17 mouse cellular contexts compared by ENCODE assay signal in the genomic region with DNA sequence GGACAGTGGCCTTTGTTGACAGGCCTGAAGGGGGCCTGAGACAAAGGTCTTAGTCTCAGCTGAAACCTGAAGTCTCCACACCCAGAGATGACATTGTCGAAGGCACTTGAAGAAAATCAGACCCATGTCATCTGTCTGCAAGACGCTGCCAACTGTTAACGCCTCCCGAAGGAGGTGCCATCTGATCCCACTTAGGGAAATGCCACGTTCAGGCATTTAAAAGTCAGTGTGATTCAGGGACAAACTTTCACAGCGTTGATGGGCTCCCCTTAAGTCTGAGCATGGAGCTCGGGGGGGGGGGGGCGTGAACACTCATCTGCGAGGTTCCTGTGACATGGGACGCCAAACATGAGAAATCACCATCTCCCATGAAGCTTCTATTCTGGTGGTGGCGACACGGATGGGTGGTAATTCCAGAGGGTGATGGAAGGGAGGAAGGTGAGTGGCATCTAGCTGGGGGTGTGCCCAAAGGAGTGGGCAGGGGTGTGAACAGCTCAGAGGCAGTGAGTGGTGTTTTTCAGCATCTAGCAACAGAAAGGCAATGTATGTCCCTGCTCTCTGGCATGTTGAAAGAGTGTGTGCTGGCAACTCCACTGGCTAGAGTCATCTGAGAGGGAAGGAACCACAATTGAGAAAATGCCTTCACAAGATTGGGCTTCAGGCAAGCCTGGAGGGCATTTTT.
A peak's percentile ranks its signal among the peaks of the same experiment; 100 is the strongest.
DNase-seq lines count a peak whose midpoint lies in the region; ATAC-seq and TF ChIP-seq lines count a peak whose summit lies in the region.
"Had no signal": no experiment of that assay in that cellular context is flagged by ENCODE, and none has a peak within 500 bp of the region (broad histone marks: within the 10 kb centered on the region; RNA-seq: fewer than 3 reads in every experiment).

No protein-coding gene starts in this region.

- H3K36me3 ChIP-seq in hindbrain, embryonic 13.5 days: no peaks in the 10 kb centered on the region
- no peaks in the 10 kb centered on the region for H3K36me3 ChIP-seq in hindbrain, postnatal 0 days (ENCODE audit: insufficient read depth, low read length)
- H3K36me3 ChIP-seq: embryonic facial prominence, embryonic 15.5 days; limb, embryonic 10.5 days; liver, embryonic 12.5 days; lung, embryonic 15.5 days; neural tube, embryonic 12.5 days had no signal

- H3K4me2 ChIP-seq in hindbrain, embryonic 13.5 days: no peak overlapping the region
- no peak overlapping the region for H3K4me2 ChIP-seq in hindbrain, postnatal 0 days (ENCODE audit: low read depth, low read length)
- H3K4me2 ChIP-seq: embryonic facial prominence, embryonic 15.5 days; liver, embryonic 12.5 days; lung, embryonic 15.5 days; neural tube, embryonic 12.5 days had no signal

- H3K27ac ChIP-seq in hindbrain, embryonic 13.5 days: no peak overlapping the region
- no peak overlapping the region for H3K27ac ChIP-seq in hindbrain, postnatal 0 days
- peak overlapping the region; percentile 34; the same call in 1 of the 2 replicates for H3K27ac ChIP-seq in cortical plate, adult 2 months (ENCODE audit: insufficient read depth, low read length)
- no peak overlapping the region for H3K27ac ChIP-seq in cerebellum, adult 2 months (ENCODE audit: insufficient read depth, low read length)
- H3K27ac ChIP-seq: embryonic facial prominence, embryonic 15.5 days; limb, embryonic 10.5 days; liver, embryonic 12.5 days; lung, embryonic 15.5 days; neural tube, embryonic 12.5 days had no signal

- peaks cover 24% of the 10 kb centered on the region for H3K4me1 ChIP-seq in hindbrain, embryonic 13.5 days (replicated peaks)
- no peaks in the 10 kb centered on the region for H3K4me1 ChIP-seq in hindbrain, postnatal 0 days (ENCODE audit: insufficient read depth, low read length)
- peaks cover 6% of the 10 kb centered on the region for H3K4me1 ChIP-seq in cortical plate, adult 2 months (ENCODE audit: control insufficient read depth, insufficient read depth, low read length)
- peaks cover 9% of the 10 kb centered on the region; the same call in 1 of the 2 replicates for H3K4me1 ChIP-seq in cerebellum, adult 2 months (ENCODE audit: control insufficient read depth, insufficient read depth, low read length)
- H3K4me1 ChIP-seq: embryonic facial prominence, embryonic 15.5 days; lung, embryonic 15.5 days had no signal

- H3K27me3 ChIP-seq in hindbrain, embryonic 13.5 days: peaks cover 12% of the 10 kb centered on the region
- H3K27me3 ChIP-seq in hindbrain, postnatal 0 days (ENCODE audit: insufficient read depth, low read length): no peaks in the 10 kb centered on the region
- no peaks in the 10 kb centered on the region for H3K27me3 ChIP-seq in cerebellum, adult 2 months (ENCODE audit: control insufficient read depth, insufficient read depth, low read length)
- H3K27me3 ChIP-seq: liver, embryonic 12.5 days; lung, embryonic 15.5 days; neural tube, embryonic 12.5 days had no signal

- H3K4me3 ChIP-seq in hindbrain, embryonic 13.5 days: no peak overlapping the region
- no peak overlapping the region for H3K4me3 ChIP-seq in hindbrain, postnatal 0 days (ENCODE audit: low read length)
- H3K4me3 ChIP-seq in cortical plate, adult 2 months (ENCODE audit: insufficient read depth, low read length): no peak overlapping the region
- H3K4me3 ChIP-seq in cerebellum, adult 2 months (replicated peaks; ENCODE audit: insufficient read depth, low read depth, low read length): no peak overlapping the region
- H3K4me3 ChIP-seq: embryonic facial prominence, embryonic 15.5 days; limb, embryonic 10.5 days; liver, embryonic 12.5 days; lung, embryonic 15.5 days; neural tube, embryonic 12.5 days had no signal

- H3K9ac ChIP-seq in hindbrain, embryonic 13.5 days: 0 out of 2 replicates have a peak overlapping the region, but pooled peaks have one; percentile 1
- no peak overlapping the region for H3K9ac ChIP-seq in hindbrain, postnatal 0 days (replicated peaks; ENCODE audit: low read length)
- H3K9ac ChIP-seq: embryonic facial prominence, embryonic 15.5 days; liver, embryonic 12.5 days; lung, embryonic 15.5 days; neural tube, embryonic 12.5 days had no signal

- DNase-seq in hindbrain, postnatal 0 days (ENCODE audit: low spot score): no peak
- DNase-seq in frontal cortex, postnatal 14 days (ENCODE audit: low spot score in 2 of 2): peak; percentile 21 to 43
- peak; percentile 55 to 72 for DNase-seq in right cerebral cortex, adult 2 months (ENCODE audit: low spot score in 2 of 2)
- no peak for DNase-seq in adrenal gland, adult 18-20 months (ENCODE audit: low spot score in 2 of 2)
- no peak for DNase-seq in T-cell, adult 2 months (ENCODE audit: low spot score)
- DNase-seq in cerebellum, adult 2 months: no peak
- DNase-seq: cerebellum, adult 18-20 months; kidney, postnatal 10 days; thymus, postnatal 25 days had no signal

- TF ChIP-seq POLR2A in cortical plate, adult 2 months (IDR thresholded peaks at IDR 0.05; ENCODE audit: extremely low read depth, insufficient read depth, low read length): no peak
- no peak for TF ChIP-seq POLR2A in cerebellum, adult 2 months (IDR thresholded peaks at IDR 0.05; ENCODE audit: borderline replicate concordance, insufficient read depth, low read length)

- 64% methylated on average over 12 of the region's 12 CpGs for WGBS in hindbrain, embryonic 13.5 days
- 64% methylated on average over 12 of the region's 12 CpGs for WGBS in hindbrain, postnatal 0 days
- WGBS in cerebellum, adult 2 months: 67% methylated on average over 12 of the region's 12 CpGs

- H3K9me3 ChIP-seq in hindbrain, embryonic 13.5 days: no peaks in the 10 kb centered on the region
- no peaks in the 10 kb centered on the region for H3K9me3 ChIP-seq in hindbrain, postnatal 0 days (ENCODE audit: low read length)
- H3K9me3 ChIP-seq: embryonic facial prominence, embryonic 15.5 days; limb, embryonic 10.5 days; liver, embryonic 12.5 days; lung, embryonic 15.5 days; neural tube, embryonic 12.5 days had no signal

- TF ChIP-seq CTCF in hindbrain, postnatal 0 days (IDR thresholded peaks at IDR 0.05; ENCODE audit: low read depth): no peak
- no peak for TF ChIP-seq CTCF in cortical plate, adult 2 months (IDR thresholded peaks at IDR 0.05; ENCODE audit: extremely low read depth, insufficient read depth, low read length)
- no peak for TF ChIP-seq CTCF in cerebellum, adult 2 months (IDR thresholded peaks at IDR 0.05; ENCODE audit: borderline replicate concordance, insufficient read depth, low read depth, low read length)

- no peak for ATAC-seq in hindbrain, embryonic 13.5 days (ENCODE audit: low FRiP score)
- ATAC-seq in hindbrain, postnatal 0 days: no peak
- ATAC-seq: intestine, embryonic 16.5 days; liver, embryonic 12.5 days had no signal

Comparison
In these comparisons a context has a peak if more than half of its experiments do, and no peak if none do; other contexts are left out.
1. DNase-seq: peak in frontal cortex, postnatal 14 days (2 of 2) and right cerebral cortex, adult 2 months (2 of 2); none in hindbrain, postnatal 0 days (single experiment), adrenal gland, adult 18-20 months (0 of 2), T-cell, adult 2 months (single experiment) and cerebellum, adult 2 months (0 of 2).